Mouse (Mus musculus): ENCODE results near the gene Gpr33. TPM values are rescaled to one million over a fixed set of nuclear protein-coding genes. Genes with fewer than 3 reads are reported as not detected.

Gpr33 gene
- total RNA-seq, 2 experiments from 2014 or later = not detected

GRCm38 (mm10) chr12:52009928-52010629, 17.8 kb downstream of the Gpr33 start:
- intact Hi-C loops (cut with DNase I) = loop anchor here (10.0 kb wide), 1 partner anchor 885 kb away; no protein-coding TSS in a partner anchor
- no peak overlapping the region for H3K27ac ChIP-seq
- no peak for DNase-seq (ENCODE audit: extremely low spot score in 1 of 2, low spot score in 2 of 2)
- H3K4me3 ChIP-seq = peak overlapping the region; percentile 28
- no peak for TF ChIP-seq CTCF (IDR thresholded peaks at IDR 0.05)

- H3K4me3 ChIP-seq = peak overlapping the region; percentile 85
- intact Hi-C loops (cut with DNase I) = loop anchor here (10.0 kb wide), 1 partner anchor 888 kb away; no protein-coding TSS in a partner anchor
- H3K27ac ChIP-seq = peak overlapping the region; percentile 74
- DNase-seq (ENCODE audit: extremely low spot score in 1 of 2, low spot score in 2 of 2) = no peak
- no peak for TF ChIP-seq CTCF (IDR thresholded peaks at IDR 0.05)
Measured at GRCm38 (mm10) chr12:52006633-52006994, 21.2 kb downstream of the Gpr33 start.

- peak; percentile 91 to 93 for DNase-seq (ENCODE audit: extremely low spot score in 1 of 2, low spot score in 2 of 2)
- Histone ChIP-seq H3K4me3 (peak within 1 kb of the TSS; percentile 85), H3K27ac (peak within 1 kb of the TSS; percentile 74)
- no peak for TF ChIP-seq CTCF (IDR thresholded peaks at IDR 0.05)
- intact Hi-C loops (cut with DNase I) = loop anchor here (10.0 kb wide), 1 partner anchor 889 kb away; no protein-coding TSS in a partner anchor
Measured at GRCm38 (mm10) chr12:52005877-52006632, 21.8 kb downstream of the Gpr33 start, which contains the start of gene Dtd2. TSS of gene Dtd2 (minus strand) at chr12:52006501.

- H3K27ac ChIP-seq = no peak overlapping the region
- H3K4me3 ChIP-seq = no peak overlapping the region
- TF ChIP-seq CTCF (IDR thresholded peaks at IDR 0.05) = no peak
- DNase-seq (ENCODE audit: extremely low spot score in 1 of 2, low spot score in 2 of 2) = no peak
- intact Hi-C loops (cut with DNase I) = loop anchor here (5.0 to 10.0 kb wide), 2 partner anchors 175 to 892 kb away; partner anchors contain the start of gene Hectd1
Measured at GRCm38 (mm10) chr12:52002746-52003145, 25.1 kb downstream of the Gpr33 start.

GRCm38 (mm10) chr12:52001544-52001943, 26.3 kb downstream of the Gpr33 start:
- intact Hi-C loops (cut with DNase I) = loop anchor here (2.0 to 10.0 kb wide), 3 partner anchors 31 to 893 kb away; partner anchors contain the start of genes Heatr5a and Hectd1
- peak; percentile 88 for TF ChIP-seq CTCF (IDR thresholded peaks at IDR 0.05)
- DNase-seq (ENCODE audit: extremely low spot score in 1 of 2, low spot score in 2 of 2) = peak; percentile 43 to 66
- no peak overlapping the region for H3K27ac ChIP-seq
- H3K4me3 ChIP-seq = no peak overlapping the region

- H3K4me3 ChIP-seq = no peak overlapping the region
- no peak for DNase-seq (ENCODE audit: extremely low spot score in 1 of 2, low spot score in 2 of 2)
- TF ChIP-seq CTCF (IDR thresholded peaks at IDR 0.05) = no peak
- no peak overlapping the region for H3K27ac ChIP-seq
- intact Hi-C loops (cut with DNase I) = loop anchor here (2.0 kb wide), 1 partner anchor 46 kb away; no protein-coding TSS in a partner anchor
Measured at GRCm38 (mm10) chr12:51998366-51998932, 29.4 kb downstream of the Gpr33 start.

GRCm38 (mm10) chr12:51995738-51996536, 31.9 kb downstream of the Gpr33 start:
- no peak for DNase-seq (ENCODE audit: extremely low spot score in 1 of 2, low spot score in 2 of 2)
- Histone ChIP-seq H3K4me3 (no peak overlapping the region), H3K27ac (no peak overlapping the region)
- intact Hi-C loops (cut with DNase I) = no loop called here
- TF ChIP-seq CTCF (IDR thresholded peaks at IDR 0.05) = no peak

GRCm38 (mm10) chr12:51990629-51991028, 37.2 kb downstream of the Gpr33 start:
- no peak for TF ChIP-seq CTCF (IDR thresholded peaks at IDR 0.05)
- H3K27ac ChIP-seq = no peak overlapping the region
- DNase-seq (ENCODE audit: extremely low spot score in 1 of 2, low spot score in 2 of 2) = no peak
- H3K4me3 ChIP-seq = no peak overlapping the region
- intact Hi-C loops (cut with DNase I) = no loop called here

- H3K27ac ChIP-seq = no peak overlapping the region
- no peak for DNase-seq (ENCODE audit: extremely low spot score in 1 of 2, low spot score in 2 of 2)
- no peak for TF ChIP-seq CTCF (IDR thresholded peaks at IDR 0.05)
- intact Hi-C loops (cut with DNase I) = no loop called here
- no peak overlapping the region for H3K4me3 ChIP-seq
Measured at GRCm38 (mm10) chr12:51988536-51988935, 39.3 kb downstream of the Gpr33 start.

GRCm38 (mm10) chr12:51985826-51986225, 42.0 kb downstream of the Gpr33 start:
- no peak for DNase-seq (ENCODE audit: extremely low spot score in 1 of 2, low spot score in 2 of 2)
- Histone ChIP-seq H3K27ac (no peak overlapping the region), H3K4me3 (no peak overlapping the region)
- no peak for TF ChIP-seq CTCF (IDR thresholded peaks at IDR 0.05)
- intact Hi-C loops (cut with DNase I) = no loop called here

- Histone ChIP-seq H3K4me3 (no peak overlapping the region), H3K27ac (no peak overlapping the region)
- intact Hi-C loops (cut with DNase I) = no loop called here
- DNase-seq (ENCODE audit: extremely low spot score in 1 of 2, low spot score in 2 of 2) = no peak
- no peak for TF ChIP-seq CTCF (IDR thresholded peaks at IDR 0.05)
Measured at GRCm38 (mm10) chr12:51985163-51985748, 42.6 kb downstream of the Gpr33 start.
